Mouse (Mus musculus) cerebellum, adult 18-20 months (tissue): ENCODE measurements at regions not wholly inside any gene's neighbourhood (a gene's known extent, or its start where the extent isn't known, plus 50 kb on each side); places are given as distances from the start of the nearest gene placed in this dataset.

Experiments
- DNase-seq, 2 experiments: peaks; one replicate each; pipeline ENCODE4 v3.0.0; 2021

- DNase-seq: peak; percentile 35 to 53
Measured at GRCm38 (mm10) chr3:14381421-14381992, 99.0 kb upstream of the Slc7a12 start.

- DNase-seq: no peak
Measured at GRCm38 (mm10) chr3:14390656-14391055, 89.8 kb upstream of the Slc7a12 start.

GRCm38 (mm10) chr3:14398676-14399075, 81.8 kb upstream of the Slc7a12 start:
- no peak for DNase-seq

- no peak for DNase-seq
Measured at GRCm38 (mm10) chr3:14408435-14409125, 71.9 kb upstream of the Slc7a12 start.
